Mouse (Mus musculus) heart, adult 2 months (tissue): ENCODE measurements around the gene Kcnj8. TPM values are rescaled to one million over a fixed set of nuclear protein-coding genes. Genes with fewer than 3 reads are reported as not detected.

Experiments
- DNase-seq, 2 experiments: peaks; one replicate each; pipeline ENCODE4 v3.0.0; 2021
- H3K27ac ChIP-seq: fragments of 200-600 bp; 2 replicates; pipeline ENCODE4 v1.8.1; 2022
- H3K27me3 ChIP-seq: fragments of 200-500 bp; 2 replicates; pipeline ENCODE4 v1.6.1; 2012; ENCODE audit warnings: mild to moderate bottlenecking, low read length, inconsistent platforms, mixed read lengths; ENCODE audit not compliant: control insufficient read depth, insufficient read depth
- H3K36me3 ChIP-seq: fragments of 200-500 bp; 2 replicates; pipeline ENCODE4 v1.6.1; 2012; ENCODE audit warnings: low read length, inconsistent platforms; ENCODE audit not compliant: control insufficient read depth, insufficient read depth
- H3K4me1 ChIP-seq: fragments of 200-500 bp; 2 replicates; pipeline ENCODE4 v1.6.1; 2011; ENCODE audit warnings: low read length; ENCODE audit not compliant: control insufficient read depth, insufficient read depth
- H3K4me3 ChIP-seq: fragments of 200-600 bp; 2 replicates; pipeline ENCODE4 v1.8.1; 2022
- H3K79me2 ChIP-seq: fragments of 200-500 bp; replicated peaks from 2 replicates; pipeline ENCODE4 v1.6.1; 2012; ENCODE audit warnings: mild to moderate bottlenecking, inconsistent platforms, low read length, moderate library complexity, mixed read lengths; ENCODE audit not compliant: control insufficient read depth, insufficient read depth
- H3K9ac ChIP-seq: fragments of 200-500 bp; 2 replicates; pipeline ENCODE4 v1.6.1; 2012; ENCODE audit warnings: low read depth, mild to moderate bottlenecking, control low read depth, inconsistent platforms, low read length, mixed read lengths
- CTCF ChIP-seq: fragments of 200-600 bp; IDR thresholded peaks from 2 replicates; pipeline ENCODE4 v1.8.1; 2022; ENCODE audit warnings: antibody characterized with exemption, mild to moderate bottlenecking, moderate library complexity
- EP300 ChIP-seq: fragments of 200-500 bp; IDR thresholded peaks from 2 replicates; pipeline ENCODE4 v1.6.1; 2011; ENCODE audit warnings: low read depth, low read length, control low read depth; ENCODE audit not compliant: insufficient read depth
- POLR2A ChIP-seq: fragments of 200-500 bp; IDR thresholded peaks from 2 replicates; pipeline ENCODE4 v1.6.1; 2011; ENCODE audit warnings: mild to moderate bottlenecking, low read depth, low read length, control low read depth; ENCODE audit not compliant: insufficient read depth
- WGBS: fragments of 180-500 bp; shearing (Covaris S2); methylation state at CpG from one replicate; pipeline ENCODE4 v1.1.7; 2018; 5-methylcytosine and 5-hydroxymethylcytosine counted together
- intact Hi-C: fragments of 180-260 bp; cut with DNase I; formaldehyde crosslinking; loops from one replicate; pipeline ENCODE4 v1.15.1; 2025
- polyA plus RNA-seq: library from polyadenylated mRNA; depleted of rRNA; stranded (reverse); fragments of >200 nt; gene quantifications from 2 replicates; pipeline ENCODE4 v1.2.3, GENCODE M21; 2012
- total RNA-seq, 2 experiments: library from RNA; stranded (reverse); gene quantifications; 2 replicates each; pipeline ENCODE4 v1.2.3; 2021

Gene Kcnj8
- total and polyA plus RNA-seq, 3 experiments: 21.5 to 32.4 (median 23.6) TPM

GRCm38 (mm10) chr6:142545132-142545531, 26.3 kb downstream of the Kcnj8 start:
- Histone ChIP-seq H3K27me3 (no peaks in the 10 kb centered on the region), H3K27ac (no peak overlapping the region), H3K79me2 (no peaks in the 10 kb centered on the region), H3K9ac (no peak overlapping the region), H3K4me1 (no peaks in the 10 kb centered on the region; the same call in 1 of the 2 replicates), H3K4me3 (no peak overlapping the region), H3K36me3 (no peaks in the 10 kb centered on the region; the same call in 1 of the 2 replicates)
- DNase-seq: peak in 1 of 2 experiments; percentile 25
- intact Hi-C loops: no loop called here
- TF ChIP-seq CTCF (no peak), POLR2A (no peak), EP300 (no peak)
- WGBS: 32% methylated on average over 14 of the region's 14 CpGs

GRCm38 (mm10) chr6:142543648-142544047, 27.8 kb downstream of the Kcnj8 start:
- no peaks in the 10 kb centered on the region; the same call in 1 of the 2 replicates for H3K36me3 ChIP-seq
- 42% methylated on average over 4 of the region's 4 CpGs for WGBS
- no peak overlapping the region for H3K27ac ChIP-seq
- H3K4me3 ChIP-seq: no peak overlapping the region
- DNase-seq: no peak
- H3K4me1 ChIP-seq: peaks cover 3% of the 10 kb centered on the region
- intact Hi-C loops: no loop called here
- no peak overlapping the region for H3K9ac ChIP-seq
- H3K79me2 ChIP-seq: no peaks in the 10 kb centered on the region
- no peaks in the 10 kb centered on the region for H3K27me3 ChIP-seq
- TF ChIP-seq POLR2A (no peak), CTCF (no peak), EP300 (no peak)

- TF ChIP-seq EP300: no peak
- Histone ChIP-seq H3K27ac (no peak overlapping the region), H3K4me3 (no peak overlapping the region), H3K4me1 (peaks cover 5% of the 10 kb centered on the region), H3K36me3 (no peaks in the 10 kb centered on the region; the same call in 1 of the 2 replicates), H3K9ac (no peak overlapping the region), H3K27me3 (no peaks in the 10 kb centered on the region), H3K79me2 (no peaks in the 10 kb centered on the region)
- 73% methylated on average over 6 of the region's 6 CpGs for WGBS
- intact Hi-C loops: no loop called here
- no peak for DNase-seq
These were observed 28.6 kb downstream of the Kcnj8 start for GRCm38 (mm10) chr6:142542800-142543175.

- Histone ChIP-seq H3K36me3 (no peaks in the 10 kb centered on the region; the same call in 1 of the 2 replicates), H3K79me2 (no peaks in the 10 kb centered on the region), H3K4me3 (no peak overlapping the region), H3K9ac (no peak overlapping the region), H3K27me3 (no peaks in the 10 kb centered on the region), H3K27ac (no peak overlapping the region), H3K4me1 (peaks cover 5% of the 10 kb centered on the region)
- intact Hi-C loops: no loop called here
- no peak for DNase-seq
- 85% methylated on average over 8 of the region's 8 CpGs for WGBS
- TF ChIP-seq CTCF (no peak), EP300 (no peak), POLR2A (no peak)
These were observed 29.2 kb downstream of the Kcnj8 start for GRCm38 (mm10) chr6:142542082-142542799.

GRCm38 (mm10) chr6:142540561-142541160, 30.8 kb downstream of the Kcnj8 start:
- TF ChIP-seq POLR2A (no peak), EP300 (no peak), CTCF (no peak)
- intact Hi-C loops: no loop called here
- peaks cover 5% of the 10 kb centered on the region for H3K4me1 ChIP-seq

GRCm38 (mm10) chr6:142540131-142540530, 31.3 kb downstream of the Kcnj8 start:
- WGBS: 57% methylated on average over 5 of the region's 5 CpGs
- Histone ChIP-seq H3K27me3 (no peaks in the 10 kb centered on the region), H3K27ac (peak overlapping the region; percentile 33; the same call in 1 of the 2 replicates), H3K79me2 (no peaks in the 10 kb centered on the region), H3K36me3 (no peaks in the 10 kb centered on the region; the same call in 1 of the 2 replicates), H3K9ac (no peak overlapping the region), H3K4me3 (no peak overlapping the region), H3K4me1 (peaks cover 5% of the 10 kb centered on the region)
- TF ChIP-seq EP300: no peak
- no peak for TF ChIP-seq CTCF
- no peak for TF ChIP-seq POLR2A
- intact Hi-C loops: no loop called here
- DNase-seq: no peak

More at GRCm38 (mm10) chr6:142540561-142541160, 30.8 kb downstream of the Kcnj8 start:
- DNase-seq: no peak
- Histone ChIP-seq H3K27ac (peak overlapping the region; percentile 2; the same call in 1 of the 2 replicates), H3K9ac (no peak overlapping the region), H3K4me3 (no peak overlapping the region), H3K79me2 (no peaks in the 10 kb centered on the region), H3K27me3 (no peaks in the 10 kb centered on the region), H3K36me3 (no peaks in the 10 kb centered on the region; the same call in 1 of the 2 replicates)
- 68% methylated on average over 10 of the region's 10 CpGs for WGBS
